Mouse (Mus musculus): Measurements from ENCODE around the gene Ppp3ca. TPM values are rescaled to one million over a fixed set of nuclear protein-coding genes. Genes with fewer than 3 reads are reported as not detected.

The Ppp3ca gene
- total RNA-seq, 4 experiments from 2014 or later, result 161 to 203 (median 178) TPM

GRCm38 (mm10) chr3:136986096-136986881 lies 316.4 kb downstream of the Ppp3ca start:
- DNase-seq (ENCODE audit: low spot score in 2 of 2), result no peak

Small RNA genes within 50 kb of the gene (microRNA-seq; reads per million reads assigned to microRNA genes)
- gene Gm44327, result not detected

Measured in gastrocnemius, adult 8-10 months (tissue).